In the genomic region with DNA sequence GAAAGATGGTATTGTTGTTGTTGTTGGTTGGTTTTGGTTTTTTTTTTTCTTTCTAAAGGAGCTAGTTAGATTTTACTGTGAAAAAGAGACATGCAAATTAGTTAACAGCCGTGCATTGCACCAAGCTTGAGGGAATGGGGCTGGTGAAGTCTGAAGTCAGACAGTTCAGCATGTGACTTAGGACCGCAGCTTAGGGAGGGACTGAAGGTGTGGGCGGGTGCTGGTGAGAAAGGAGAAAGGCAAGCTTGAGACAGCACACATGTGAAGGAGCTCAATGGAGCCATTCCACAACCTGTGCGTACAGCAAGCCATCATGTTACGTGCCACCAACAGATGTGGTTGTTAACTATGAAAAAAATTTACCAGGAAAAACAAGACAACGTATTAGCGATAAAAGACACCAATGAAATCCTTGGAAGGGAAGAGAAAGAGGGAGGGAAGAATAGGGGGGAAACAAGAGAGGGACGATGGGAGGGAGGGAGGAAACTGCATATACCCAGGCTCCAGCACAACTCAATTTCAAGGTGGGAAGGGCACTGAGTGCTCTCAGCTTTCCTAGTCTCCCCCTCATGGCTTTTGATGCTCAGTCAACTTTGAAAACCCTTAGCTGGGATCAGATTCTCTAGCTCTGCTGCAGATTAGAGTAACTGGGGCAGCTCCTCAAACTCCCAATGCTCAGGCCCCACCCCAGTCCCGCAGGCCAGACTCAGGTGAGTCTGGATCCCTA, we compare ENCODE assay signal across 10 mouse cellular contexts.
DNase-seq lines count a peak whose midpoint lies in the region; ATAC-seq and TF ChIP-seq lines count a peak whose summit lies in the region.
"Had no signal": no experiment of that assay in that cellular context is flagged by ENCODE, and none has a peak within 500 bp of the region (broad histone marks: within the 10 kb centered on the region; RNA-seq: fewer than 3 reads in every experiment).

No protein-coding gene starts in this region.

- peaks cover 4% of the 10 kb centered on the region; the same call in 1 of the 2 replicates for H3K4me1 ChIP-seq in hindbrain, embryonic 13.5 days (replicated peaks)

- no peak for TF ChIP-seq CTCF in layer of hippocampus, adult 2 months (conservative IDR thresholded peaks at IDR 0.05)

- no peaks in the 10 kb centered on the region for H3K27me3 ChIP-seq in hindbrain, embryonic 13.5 days

- no peak overlapping the region for H3K4me2 ChIP-seq in hindbrain, embryonic 13.5 days

- WGBS in hindbrain, embryonic 13.5 days: 77% methylated on average over 9 of the region's 9 CpGs

- H3K9ac ChIP-seq in hindbrain, embryonic 13.5 days: no peak overlapping the region

- no peaks in the 10 kb centered on the region for H3K9me3 ChIP-seq in hindbrain, embryonic 13.5 days

- H3K36me3 ChIP-seq in hindbrain, embryonic 13.5 days: no peaks in the 10 kb centered on the region

- no peak for DNase-seq in layer of hippocampus, adult 2 months (ENCODE audit: low spot score in 2 of 2)
- DNase-seq in layer of hippocampus, adult 11-12 months (ENCODE audit: low spot score): no peak
- DNase-seq in gastrocnemius, postnatal 10 days: no peak
- no peak for DNase-seq in right cerebral cortex, postnatal 36 days (ENCODE audit: low spot score in 2 of 2)
- DNase-seq in embryo, embryonic 9.5 days (ENCODE audit: extremely low spot score): no peak
- DNase-seq: adrenal gland, adult 8-10 months had no signal

- no peak overlapping the region for H3K4me3 ChIP-seq in layer of hippocampus, adult 2 months
- H3K4me3 ChIP-seq in hindbrain, embryonic 13.5 days: no peak overlapping the region

- H3K27ac ChIP-seq in layer of hippocampus, adult 2 months: peak overlapping the region; percentile 24; the same call in 1 of the 2 replicates
- H3K27ac ChIP-seq in hindbrain, embryonic 13.5 days: peak overlapping the region; percentile 48

- ATAC-seq in activated CD4-positive, CD25-positive, alpha-beta regulatory T cell, adult 4 months: peak; percentile 58
- no peak for ATAC-seq in hindbrain, embryonic 13.5 days (ENCODE audit: low FRiP score)
- ATAC-seq in neutrophil, adult 5-6 weeks (ENCODE audit: extremely low read depth, insufficient number of reproducible peaks, low FRiP score, poor library complexity, severe bottlenecking): peak; percentile 71
- ATAC-seq: lung, postnatal 0 days had no signal
